Mouse (Mus musculus): ENCODE data around the gene Kbtbd4.
A peak's percentile ranks its signal among the peaks of the same experiment; 100 is the strongest.
"Not testable (repeated sequence)": the region's sequence is repeated elsewhere in the genome, so short reads cannot be mapped to it uniquely, and the experiment has no call there.

Gene Kbtbd4

GRCm38 (mm10) chr2:90904076-90904855, at the start of gene Kbtbd4, which contains the start of gene Ndufs3:
Kbtbd4 (plus strand) TSS chr2:90904740.
Ndufs3 (minus strand) TSS chr2:90904827.
- DNase-seq (ENCODE audit: extremely low spot score, low spot score) = peak; percentile 92

DNA sequence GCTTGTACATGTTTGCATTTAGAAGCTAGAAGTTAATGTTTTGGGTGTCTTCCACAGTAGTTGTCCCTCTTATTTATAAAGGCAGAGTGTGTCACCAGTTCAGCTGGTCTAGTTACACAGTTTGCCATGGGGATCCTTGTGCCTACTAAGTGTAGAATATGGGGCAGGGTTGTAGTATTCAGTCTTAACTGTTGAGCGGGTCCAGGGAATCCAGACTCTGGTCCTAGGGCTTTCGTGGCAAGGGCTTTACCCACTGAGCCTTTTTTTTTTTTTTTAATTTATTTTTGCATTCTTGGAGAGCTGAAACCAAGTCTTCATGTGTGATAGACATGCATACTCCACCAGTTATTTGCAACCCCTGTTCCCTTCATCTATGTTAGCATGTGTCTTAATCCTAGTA, 43.1 kb upstream of the Kbtbd4 start:
- no peak for DNase-seq (ENCODE audit: extremely low spot score, low spot score)

DNA sequence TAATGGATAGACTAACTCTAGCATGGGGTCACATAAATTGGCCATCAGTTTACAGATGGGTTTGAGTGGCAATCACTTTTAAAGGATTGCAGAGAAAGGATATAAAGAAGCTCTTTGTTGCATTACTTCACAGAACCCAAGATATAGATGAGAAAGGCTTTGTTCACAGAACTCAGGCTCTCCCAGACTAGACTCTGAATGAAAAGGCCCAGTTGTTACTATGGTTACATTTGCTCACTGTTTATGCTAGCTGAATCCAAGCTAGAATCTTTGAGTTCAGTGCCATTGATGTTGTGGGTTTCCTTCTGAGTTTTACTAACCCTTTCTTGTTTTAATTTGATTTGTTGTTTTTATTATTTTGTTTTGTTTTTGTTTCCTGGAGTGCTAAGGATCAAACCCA, 40.4 kb upstream of the Kbtbd4 start:
- no peak for DNase-seq (ENCODE audit: extremely low spot score, low spot score)

DNA sequence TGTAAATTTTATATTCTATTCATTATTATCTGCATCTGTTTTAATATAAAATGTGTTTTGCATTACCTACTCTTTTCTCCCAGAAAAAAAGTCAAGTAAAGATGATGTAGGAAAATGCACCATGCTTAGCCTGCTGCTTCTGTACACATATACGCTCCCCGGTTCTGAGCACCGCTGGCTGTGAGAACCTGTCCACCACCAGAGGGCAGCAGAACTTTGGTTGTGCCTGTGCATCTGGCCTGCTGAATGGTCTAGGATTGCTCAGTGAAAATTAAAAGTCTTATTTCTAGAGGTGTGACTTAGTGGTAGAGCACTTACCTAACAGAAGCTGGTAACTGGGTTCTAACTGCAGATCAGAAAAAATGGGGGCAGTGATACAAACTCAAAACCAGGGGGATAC, 38.0 kb upstream of the Kbtbd4 start:
- DNase-seq (ENCODE audit: extremely low spot score, low spot score) = peak; percentile 80

- no peak for DNase-seq (ENCODE audit: extremely low spot score, low spot score)
Observed at GRCm38 (mm10) chr2:90870136-90870601, 34.4 kb upstream of the Kbtbd4 start.

DNA sequence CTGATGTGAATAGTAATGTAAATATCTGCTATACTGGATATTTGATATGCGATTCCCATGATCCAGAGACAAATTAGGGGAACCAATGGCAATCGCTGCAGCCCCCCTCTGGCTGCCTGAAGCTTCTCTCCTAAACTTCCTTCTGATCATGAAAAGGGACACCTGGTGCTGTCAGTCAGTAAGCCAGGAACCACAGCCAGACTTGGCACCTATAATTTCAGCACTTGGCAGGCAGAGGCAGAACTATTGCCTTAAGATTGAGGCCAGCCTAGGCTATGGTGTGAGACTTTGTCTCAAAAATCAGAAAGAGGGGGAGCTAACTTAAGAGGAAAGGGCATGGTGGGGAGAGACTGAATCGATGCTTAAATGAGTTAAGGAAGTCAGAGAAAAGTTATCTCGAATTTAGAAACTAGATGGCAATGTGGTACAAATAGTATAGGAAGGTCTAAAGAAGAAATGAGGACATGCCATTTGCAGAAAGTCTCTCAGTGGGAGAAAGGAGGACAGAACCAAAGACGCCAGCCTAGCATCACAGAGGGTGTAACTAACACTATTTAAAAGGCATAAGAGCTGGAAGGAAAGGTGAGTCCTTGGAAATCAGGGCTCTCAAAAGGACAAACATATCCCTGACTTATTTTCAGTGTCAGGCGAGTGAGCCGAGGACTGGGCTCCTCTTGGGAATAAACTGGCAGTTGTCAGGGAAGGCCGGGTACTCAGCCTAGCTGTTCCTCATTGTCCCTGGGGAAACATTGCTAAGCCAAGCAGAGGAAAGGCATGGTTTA, 33.2 kb upstream of the Kbtbd4 start:
- no peak for DNase-seq (ENCODE audit: extremely low spot score, low spot score)

GRCm38 (mm10) chr2:90874025-90874424, 30.5 kb upstream of the Kbtbd4 start:
- DNase-seq (ENCODE audit: extremely low spot score, low spot score) = no peak

DNA sequence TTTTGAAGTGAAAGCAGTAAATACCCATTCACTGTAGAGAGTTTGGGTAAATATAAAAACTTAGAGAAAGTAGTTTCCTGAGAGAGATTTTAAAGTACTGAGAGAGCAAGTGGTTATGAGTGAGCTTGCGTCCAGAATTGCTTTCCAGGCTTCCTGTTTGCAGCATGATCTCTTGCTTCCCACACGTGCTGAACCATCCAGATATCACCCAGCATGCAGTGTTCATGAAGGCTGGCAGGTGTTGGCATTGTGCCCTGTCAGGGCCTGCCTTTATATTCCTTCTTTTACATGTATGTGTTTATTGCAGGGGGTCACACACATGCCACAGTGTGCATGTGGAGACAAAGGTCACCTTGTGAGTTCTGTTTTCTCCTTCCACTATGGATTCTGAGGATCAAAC, 29.3 kb upstream of the Kbtbd4 start:
- DNase-seq (ENCODE audit: extremely low spot score, low spot score) = no peak

DNA sequence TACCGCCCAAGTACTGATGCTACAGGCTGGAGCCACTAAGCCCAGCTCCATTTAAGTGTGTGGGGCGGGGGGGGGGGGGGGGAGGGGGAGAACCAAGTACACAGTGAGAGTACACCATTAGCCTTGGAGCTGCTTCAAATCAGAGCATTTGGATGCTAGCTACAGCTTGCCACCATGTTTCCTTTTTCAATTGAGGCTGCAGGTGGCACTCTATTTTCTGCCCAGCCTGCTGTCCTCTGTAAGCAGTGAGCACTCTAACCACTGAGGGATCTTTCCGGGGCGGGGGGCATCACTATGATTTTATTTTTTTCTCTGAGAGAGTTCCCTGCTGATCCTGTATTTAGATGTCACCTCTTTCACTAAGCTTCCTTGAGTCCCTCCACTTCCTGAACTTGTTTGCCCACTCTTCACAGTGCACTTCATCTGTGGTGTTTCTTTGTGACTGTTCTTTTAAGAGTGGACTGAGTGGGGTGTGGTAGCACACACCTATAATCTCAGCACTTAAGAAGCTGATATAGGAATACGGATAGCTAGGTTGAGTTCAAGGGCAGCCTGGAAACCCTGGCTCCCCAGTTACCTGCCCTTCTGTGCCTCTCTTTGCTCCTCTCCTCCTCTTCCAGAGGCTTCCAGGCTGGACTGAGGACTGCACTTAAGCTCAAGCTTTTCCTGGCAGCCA, 26.8 kb upstream of the Kbtbd4 start:
- no peak for DNase-seq (ENCODE audit: extremely low spot score, low spot score)

GRCm38 (mm10) chr2:90879419-90879818, 25.1 kb upstream of the Kbtbd4 start:
- no peak for DNase-seq (ENCODE audit: extremely low spot score, low spot score)

DNA sequence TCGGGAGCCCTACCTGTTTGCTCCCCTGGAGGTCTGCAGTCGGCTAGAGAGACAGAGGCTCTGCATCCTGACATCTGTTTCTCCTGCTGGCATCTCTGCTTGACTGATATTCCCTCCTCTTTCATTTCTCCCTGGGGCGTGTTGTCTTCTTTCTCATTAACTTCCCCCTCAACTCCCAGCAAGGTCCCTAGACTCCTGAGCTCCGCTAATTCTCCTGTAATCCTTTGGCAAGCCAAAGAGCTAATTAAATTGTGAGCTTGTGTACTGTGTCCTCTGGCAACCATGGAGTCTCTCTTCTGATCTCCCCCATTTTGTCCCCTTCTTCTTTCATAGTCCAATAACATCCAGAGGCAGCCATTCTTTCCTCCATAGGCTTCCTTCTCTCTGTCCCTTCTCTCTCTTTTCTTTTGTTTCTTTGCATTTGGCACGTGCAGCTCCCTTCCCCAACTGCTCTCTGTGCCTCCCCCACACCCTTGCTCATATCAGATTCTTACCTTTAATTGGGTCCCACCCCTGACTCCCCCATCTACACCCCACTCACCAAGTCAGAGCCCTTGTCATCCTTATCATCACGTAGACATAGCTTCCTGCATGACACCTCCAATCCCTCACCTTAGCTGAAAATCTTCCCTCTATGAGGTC, 24.3 kb upstream of the Kbtbd4 start:
- no peak for DNase-seq (ENCODE audit: extremely low spot score, low spot score)

DNA sequence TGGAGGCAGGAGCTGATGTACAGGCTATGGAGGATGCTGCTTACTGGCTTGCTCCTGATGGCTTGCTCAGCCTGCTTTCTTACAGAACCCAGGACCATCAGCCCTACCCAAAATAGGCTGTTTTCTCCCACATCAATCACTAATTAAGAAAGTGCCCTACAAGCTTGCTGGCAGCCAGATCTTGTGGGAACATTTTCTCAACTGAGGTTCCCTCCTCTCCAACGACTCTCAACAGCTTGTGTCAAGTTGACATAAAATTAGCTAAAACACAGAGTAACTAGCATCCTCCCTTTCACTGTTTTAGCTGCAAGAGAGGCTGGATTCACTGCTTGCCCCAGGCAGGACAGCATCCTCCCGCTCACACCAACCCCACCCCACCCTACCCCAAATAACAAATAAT, 22.7 kb upstream of the Kbtbd4 start:
- no peak for DNase-seq (ENCODE audit: extremely low spot score, low spot score)

GRCm38 (mm10) chr2:90885218-90886041, 19.1 kb upstream of the Kbtbd4 start, which contains the start of gene C1qtnf4:
C1qtnf4 (plus strand) TSS chr2:90885860.
- peak; percentile 67 for DNase-seq (ENCODE audit: extremely low spot score, low spot score)

GRCm38 (mm10) chr2:90886436-90886835, 18.1 kb upstream of the Kbtbd4 start:
- peak; percentile 30 for DNase-seq (ENCODE audit: extremely low spot score, low spot score)

GRCm38 (mm10) chr2:90887627-90888026, 16.9 kb upstream of the Kbtbd4 start:
- no peak for DNase-seq (ENCODE audit: extremely low spot score, low spot score)

GRCm38 (mm10) chr2:90889550-90890548, 14.7 kb upstream of the Kbtbd4 start:
- DNase-seq (ENCODE audit: extremely low spot score, low spot score) = peak; percentile 70

DNA sequence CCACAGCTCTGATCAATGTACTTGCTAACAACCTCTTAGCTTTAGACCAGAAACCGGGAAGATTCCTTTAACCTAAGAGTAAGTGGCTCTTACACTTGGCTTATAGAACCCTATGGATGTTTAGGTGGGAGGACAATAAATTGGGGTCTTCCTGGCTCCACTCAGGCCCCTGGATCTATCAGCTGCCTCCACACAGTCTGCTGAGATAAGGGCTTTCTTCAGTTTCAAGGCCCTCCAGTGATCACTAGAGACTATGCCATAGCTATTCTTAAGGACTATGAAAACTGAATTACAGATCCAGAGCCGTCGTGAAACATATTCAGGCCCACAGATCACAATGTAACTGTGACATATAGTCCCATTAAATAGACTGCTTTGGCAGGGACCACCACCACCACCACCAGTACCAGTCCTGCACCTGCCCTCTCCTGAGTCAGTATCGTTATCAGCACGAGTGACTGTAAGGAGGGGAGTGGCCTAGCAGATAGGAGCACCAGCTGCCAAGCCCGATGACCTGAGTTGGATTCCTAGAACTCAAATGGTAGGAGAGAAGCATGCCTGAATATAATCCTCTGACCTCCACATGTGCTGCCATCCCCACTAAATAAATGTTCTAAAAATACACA, 10.8 kb upstream of the Kbtbd4 start:
- no peak for DNase-seq (ENCODE audit: extremely low spot score, low spot score)

DNA sequence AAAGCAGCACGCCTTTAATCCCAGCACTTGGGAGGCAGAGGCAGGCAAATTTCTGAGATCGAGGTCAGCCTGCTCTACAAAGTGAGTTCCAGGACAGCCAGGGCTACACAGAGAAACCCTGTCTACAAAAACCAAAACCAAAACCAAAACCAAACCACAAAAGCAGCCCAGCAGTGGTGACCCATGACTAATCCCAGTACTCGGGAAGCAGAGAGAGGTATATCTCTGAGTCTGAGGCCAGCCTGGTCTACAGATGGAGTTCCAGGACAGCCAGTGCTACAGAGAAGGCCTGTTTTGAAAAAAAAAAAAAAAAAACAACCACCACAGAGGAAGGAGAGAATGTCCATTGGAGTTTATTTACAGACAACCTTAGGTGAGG, 10.3 kb upstream of the Kbtbd4 start:
- not testable (repeated sequence) for DNase-seq (ENCODE audit: extremely low spot score, low spot score)

DNA sequence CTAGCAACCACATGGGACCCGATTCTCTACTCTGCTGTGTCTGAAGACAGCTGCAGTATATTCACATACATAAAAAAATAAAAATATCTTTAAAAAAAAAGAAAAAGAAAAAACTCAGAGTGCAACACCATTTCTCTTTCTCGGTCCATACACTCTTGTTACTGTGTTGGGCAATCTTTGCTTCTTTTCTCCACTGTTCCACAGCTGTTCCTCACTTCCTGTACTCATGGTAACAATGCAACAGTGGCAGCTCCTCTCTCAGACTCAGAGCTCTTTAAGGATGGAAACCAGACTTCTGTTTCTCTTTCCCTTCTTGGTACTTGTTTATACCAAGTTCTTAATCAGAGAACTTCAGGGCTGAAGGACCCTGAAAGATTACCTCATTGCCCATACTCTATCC, 1.1 kb upstream of the Kbtbd4 start:
- DNase-seq (ENCODE audit: extremely low spot score, low spot score) = no peak
